Mouse (Mus musculus): ENCODE data around the gene Acvr1b. TPM values are rescaled to one million over a fixed set of nuclear protein-coding genes. Genes with fewer than 3 reads are reported as not detected.

Acvr1b gene
- total RNA-seq, 2 experiments from 2014 or later, result 14.5 to 14.7 TPM

DNA sequence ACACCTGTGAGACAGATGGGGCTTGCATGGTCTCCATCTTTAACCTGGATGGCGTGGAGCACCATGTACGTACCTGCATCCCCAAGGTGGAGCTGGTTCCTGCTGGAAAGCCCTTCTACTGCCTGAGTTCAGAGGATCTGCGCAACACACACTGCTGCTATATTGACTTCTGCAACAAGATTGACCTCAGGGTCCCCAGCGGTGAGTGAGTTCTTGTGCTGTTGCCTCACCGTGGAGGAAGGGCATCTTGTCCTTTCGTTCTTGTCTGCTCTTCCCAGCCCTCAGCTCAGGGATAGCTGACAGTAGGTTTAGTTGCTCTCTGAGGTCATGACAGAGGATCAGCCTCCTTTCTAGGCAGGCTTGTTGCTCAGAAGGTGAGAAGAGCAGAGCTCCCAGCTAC lies 20.1 kb downstream of the Acvr1b start:
- no peak for DNase-seq
- intact Hi-C loops (cut with DNase I), result no loop called here

DNA sequence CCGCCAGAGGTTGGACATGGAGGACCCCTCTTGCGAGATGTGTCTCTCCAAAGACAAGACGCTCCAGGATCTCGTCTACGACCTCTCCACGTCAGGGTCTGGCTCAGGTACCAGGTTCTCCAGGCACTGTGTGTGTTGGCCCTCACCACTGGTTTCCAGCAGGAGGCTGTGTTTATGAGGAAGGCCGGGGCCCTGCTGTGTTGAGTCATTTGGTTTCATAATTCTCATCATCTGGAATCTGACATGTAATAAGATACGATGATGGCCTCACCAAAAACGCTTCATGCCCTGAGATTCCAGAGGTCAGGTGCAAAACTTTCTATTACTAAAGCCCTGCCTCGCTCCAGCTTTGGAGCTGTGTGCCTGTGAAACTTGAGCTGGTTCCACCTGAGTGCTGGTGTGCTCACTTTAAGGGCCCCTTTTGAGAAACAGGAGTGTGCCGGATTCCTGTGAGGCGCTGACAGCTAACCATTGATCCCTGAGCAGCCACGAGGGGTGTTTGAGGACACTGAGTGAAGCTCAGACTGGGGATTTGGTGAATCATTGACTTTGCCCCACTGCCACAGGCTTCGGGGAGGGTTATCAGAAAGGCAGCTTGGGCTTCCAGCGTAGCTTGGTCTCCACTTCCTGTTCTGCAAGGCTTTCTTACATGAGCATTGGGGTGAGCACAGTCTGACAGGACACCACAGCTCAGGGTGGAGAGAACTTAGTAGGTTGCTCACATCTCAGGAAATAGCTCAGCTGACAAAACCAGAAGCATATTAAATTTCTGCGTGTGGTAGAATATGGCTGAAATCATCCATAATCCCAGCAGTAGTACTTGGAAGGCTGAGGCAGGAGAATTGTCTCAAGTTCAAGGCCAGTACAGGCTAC lies 21.3 kb downstream of the Acvr1b start:
- intact Hi-C loops (cut with DNase I), result loop anchor here (5.0 kb wide), 2 partner anchors 83 to 148 kb away; partner anchors contain the start of gene Gm47841
- DNase-seq, result no peak

DNA sequence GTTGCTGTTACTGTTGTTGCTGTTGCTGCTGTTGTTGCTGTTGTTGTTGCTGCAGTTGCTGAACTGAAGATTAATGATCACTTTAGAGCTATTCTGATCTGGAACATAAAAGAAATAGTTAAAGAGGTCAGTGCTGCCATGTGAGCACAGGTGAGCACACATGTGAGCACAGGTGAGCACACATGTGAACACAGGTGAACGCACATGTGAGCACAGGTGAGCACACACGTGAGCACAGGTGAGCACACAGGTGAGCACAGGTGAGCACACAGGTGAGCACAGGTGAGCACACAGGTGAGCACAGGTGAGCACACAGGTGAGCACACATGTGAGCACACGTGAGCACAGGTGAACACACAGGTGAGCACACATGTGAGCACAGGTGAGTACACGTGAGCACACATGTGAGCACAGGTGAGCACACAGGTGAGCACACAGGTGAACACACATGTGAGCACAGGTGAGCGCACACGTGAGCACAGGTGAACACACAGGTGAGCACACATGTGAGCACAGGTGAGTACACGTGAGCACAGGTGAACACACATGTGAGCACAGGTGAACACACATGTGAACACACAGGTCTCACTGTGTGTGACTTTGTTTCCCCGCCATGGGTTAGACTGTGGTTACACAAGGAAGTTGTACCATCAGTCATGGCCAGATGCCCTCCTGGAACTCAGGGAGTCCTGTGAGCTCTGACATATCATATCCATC lies 22.4 kb downstream of the Acvr1b start:
- DNase-seq, result no peak
- intact Hi-C loops (cut with DNase I), result loop anchor here (5.0 kb wide), 2 partner anchors 84 to 149 kb away; partner anchors contain the start of gene Gm47841

DNA sequence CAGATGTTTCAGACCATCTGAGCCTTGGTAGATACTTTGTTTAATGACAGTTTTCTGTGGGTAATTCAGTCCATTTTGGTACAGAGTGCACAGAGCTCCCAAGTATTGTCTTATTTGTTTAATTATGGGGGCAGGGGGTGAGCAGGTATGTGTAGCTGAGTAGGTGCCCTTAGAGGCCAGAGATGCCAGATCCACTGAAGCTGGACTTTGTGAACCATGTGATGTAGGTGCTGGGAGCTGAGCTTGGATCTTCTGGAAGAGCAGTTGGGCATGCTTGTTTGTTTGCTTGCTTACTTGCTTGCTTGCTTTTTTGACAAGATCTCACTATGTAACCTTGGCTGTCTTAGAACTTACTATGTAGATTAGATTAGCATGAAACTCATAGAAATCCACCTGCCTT lies 23.1 kb downstream of the Acvr1b start:
- no peak for DNase-seq
- intact Hi-C loops (cut with DNase I), result loop anchor here (5.0 kb wide), 2 partner anchors 85 to 150 kb away; partner anchors contain the start of gene Gm47841

DNA sequence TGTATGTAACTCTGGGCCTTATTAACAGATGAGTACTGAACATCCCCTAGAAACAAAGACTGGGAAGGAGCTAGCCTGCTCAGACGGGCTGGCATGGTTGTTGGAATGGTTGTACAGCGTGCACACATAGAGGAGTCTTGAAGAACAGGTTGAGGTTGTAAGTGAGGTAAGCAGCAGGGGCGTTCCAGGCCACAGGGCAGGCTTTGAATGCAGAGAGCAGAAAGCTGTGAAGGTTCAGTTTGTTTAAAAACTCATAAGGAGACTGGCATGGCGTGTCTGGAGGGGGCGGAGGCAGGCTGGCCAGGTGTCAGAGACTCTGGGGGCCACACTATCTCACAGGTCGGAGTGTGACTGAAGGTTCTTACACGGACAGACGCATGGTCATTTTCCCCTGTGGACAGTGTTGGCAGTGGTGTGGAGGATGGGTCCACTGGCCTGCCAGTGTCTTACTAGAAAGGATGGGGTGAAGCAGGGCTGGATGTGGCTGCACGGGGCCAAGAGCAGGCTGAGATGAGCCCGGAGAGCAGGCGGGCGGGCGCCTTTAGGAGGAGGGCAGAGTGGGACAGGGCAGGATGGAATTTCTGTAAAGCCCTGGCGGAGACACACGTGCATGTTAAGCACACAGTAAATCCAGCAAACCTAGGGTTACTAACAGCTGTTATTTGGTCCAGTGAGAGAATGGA lies 23.8 kb downstream of the Acvr1b start:
- DNase-seq, result no peak
- intact Hi-C loops (cut with DNase I), result loop anchor here (2.0 to 5.0 kb wide), 3 partner anchors 51 to 150 kb away; partner anchors contain the start of gene Gm47841

DNA sequence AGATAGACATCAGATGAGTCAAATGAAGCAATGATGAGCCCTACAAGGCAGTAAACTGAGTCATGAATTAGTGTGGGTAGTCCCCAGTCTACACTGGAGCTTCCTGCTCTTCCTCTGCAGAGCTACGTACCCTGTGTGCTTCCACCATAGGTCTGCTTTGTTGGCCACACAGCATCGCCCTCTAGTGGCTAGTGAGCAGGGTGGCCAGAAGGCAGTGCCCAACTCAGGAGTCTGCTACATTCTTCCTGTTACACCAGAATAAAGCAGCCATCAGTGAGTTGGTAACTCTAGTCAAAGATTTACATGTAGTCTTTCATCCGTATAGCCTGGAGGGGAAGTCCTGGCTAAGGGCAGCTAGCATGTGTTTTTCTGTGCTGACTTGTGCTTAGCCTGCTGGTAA lies 24.4 kb downstream of the Acvr1b start:
- peak; percentile 73 to 81 for DNase-seq
- intact Hi-C loops (cut with DNase I), result loop anchor here (2.0 to 5.0 kb wide), 3 partner anchors 51 to 151 kb away; partner anchors contain the start of gene Gm47841

DNA sequence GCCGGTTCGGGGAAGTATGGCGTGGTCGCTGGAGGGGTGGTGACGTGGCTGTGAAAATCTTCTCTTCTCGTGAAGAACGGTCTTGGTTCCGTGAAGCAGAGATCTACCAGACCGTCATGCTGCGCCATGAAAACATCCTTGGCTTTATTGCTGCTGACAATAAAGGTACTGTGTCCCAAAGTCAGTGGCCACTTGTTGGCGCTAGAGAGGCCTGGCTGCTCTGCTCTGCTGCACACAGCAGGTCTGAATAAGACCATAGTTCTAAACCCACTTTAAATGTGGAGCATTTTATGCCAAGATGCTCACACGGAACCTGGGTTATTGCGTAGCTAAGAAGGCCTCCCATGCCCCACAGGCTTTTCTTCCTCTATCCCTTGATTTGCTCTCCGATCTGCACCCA lies 25.0 kb downstream of the Acvr1b start:
- DNase-seq, result no peak
- intact Hi-C loops (cut with DNase I), result loop anchor here (2.0 to 5.0 kb wide), 3 partner anchors 52 to 152 kb away; partner anchors contain the start of gene Gm47841

DNA sequence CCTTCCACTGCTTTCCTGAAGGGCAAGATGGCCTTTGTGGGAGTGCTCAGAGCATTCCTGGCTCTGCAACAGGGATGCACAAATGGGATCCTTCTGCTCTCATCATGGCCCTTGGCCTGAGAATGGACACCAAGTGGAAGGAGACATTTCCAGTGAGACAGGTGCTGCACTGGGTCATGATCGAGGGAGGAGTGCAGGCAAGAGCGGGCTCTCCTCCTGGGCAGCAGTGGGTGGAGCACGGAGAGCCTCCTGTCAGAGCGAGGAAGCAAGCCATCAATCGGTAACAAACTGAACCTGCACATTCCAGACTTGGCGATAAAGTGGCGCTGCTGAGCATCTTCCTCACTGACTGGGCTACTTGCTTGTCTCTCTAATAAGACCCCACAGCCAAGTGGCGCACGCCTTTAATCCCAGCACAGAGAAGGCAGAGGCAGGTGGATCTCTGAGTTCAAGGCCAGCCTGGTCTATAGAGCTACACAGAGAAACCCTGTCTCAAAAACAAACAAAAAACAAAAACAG lies 27.0 kb downstream of the Acvr1b start:
- intact Hi-C loops (cut with DNase I), result no loop called here

DNA sequence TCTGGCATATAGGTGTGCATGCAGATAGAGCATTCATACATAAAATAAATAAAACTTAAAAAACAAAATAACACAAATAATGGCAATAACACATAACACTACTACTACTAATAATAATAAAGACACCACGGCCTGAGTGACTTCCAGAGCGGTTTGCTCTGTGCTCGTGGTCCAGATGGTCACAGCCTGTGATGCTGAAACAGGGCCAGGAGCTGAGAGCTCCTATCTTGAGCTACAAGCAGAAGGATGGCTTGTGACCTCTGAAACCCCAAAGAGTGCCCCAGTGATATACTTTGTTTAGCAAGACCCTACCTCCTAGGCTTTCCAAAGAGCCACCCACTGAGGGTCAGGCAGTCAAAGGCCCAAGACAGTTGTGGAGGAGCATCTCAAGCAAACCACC lies 27.5 kb downstream of the Acvr1b start:
- intact Hi-C loops (cut with DNase I), result no loop called here
- DNase-seq, result peak in 1 of 2 experiments; percentile 36

More for the DNA sequence above, 27.0 kb downstream of the Acvr1b start:
- no peak for DNase-seq

DNA sequence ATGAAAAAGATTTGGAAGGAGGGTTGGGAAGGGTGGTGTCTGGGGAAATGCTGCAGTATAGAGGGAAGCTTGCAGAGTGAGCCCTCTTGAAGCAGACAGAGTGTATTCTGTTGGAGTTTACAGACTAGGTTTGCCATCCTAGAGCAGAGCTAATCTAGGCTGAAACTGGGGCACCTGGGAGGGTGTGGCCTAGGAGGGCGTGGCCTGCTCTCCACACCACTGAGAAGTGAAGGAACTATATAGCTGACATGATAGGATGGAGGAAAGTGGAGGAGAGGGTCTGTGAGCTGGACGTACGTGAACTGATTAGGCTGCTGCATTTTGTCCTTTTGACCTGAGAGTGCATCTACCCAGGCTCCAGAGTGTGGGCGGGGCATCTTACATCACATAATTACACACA lies 29.8 kb downstream of the Acvr1b start:
- no peak for DNase-seq
- intact Hi-C loops (cut with DNase I), result no loop called here

DNA sequence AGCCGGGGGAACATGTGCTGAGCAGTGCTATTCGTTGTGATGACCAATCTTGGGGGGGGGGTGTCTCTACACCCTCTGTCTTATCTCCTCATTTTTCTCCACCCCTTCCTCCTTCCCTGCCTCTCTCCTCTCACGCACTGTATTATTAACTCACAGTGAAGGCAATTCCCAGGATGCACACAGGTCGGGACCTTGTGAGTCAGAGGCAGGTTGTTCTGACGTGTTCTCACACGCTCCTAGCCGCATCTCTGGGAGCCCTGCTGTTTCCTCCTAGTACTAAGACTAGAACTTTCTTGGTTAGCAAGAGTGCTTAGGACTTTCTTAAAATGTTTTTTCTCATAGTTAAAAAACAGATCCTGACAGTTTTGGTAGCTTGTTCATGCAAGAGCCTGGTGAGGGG lies 30.9 kb downstream of the Acvr1b start:
- no peak for DNase-seq
- intact Hi-C loops (cut with DNase I), result no loop called here

DNA sequence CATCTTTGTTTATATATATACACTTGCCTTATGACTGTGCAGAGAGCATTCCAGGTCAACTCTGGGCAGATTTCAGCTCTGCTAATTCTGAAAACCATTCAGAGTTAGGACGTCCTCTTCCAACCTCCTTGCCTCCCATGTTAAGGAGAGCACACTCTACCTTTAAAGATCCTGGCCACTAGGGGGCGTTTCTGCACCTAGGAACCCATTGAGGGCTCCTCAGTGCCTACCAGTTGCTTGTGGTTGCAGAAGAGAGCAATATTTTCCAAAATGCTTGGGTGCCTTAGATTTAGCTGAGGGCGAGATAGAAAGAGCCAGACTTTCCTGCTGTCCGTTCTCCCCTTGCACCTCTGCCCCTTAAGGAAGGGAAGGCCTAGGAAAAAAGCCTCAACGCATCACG lies 36.4 kb downstream of the Acvr1b start:
- intact Hi-C loops (cut with DNase I), result no loop called here
- DNase-seq, result peak; percentile 60 to 73

DNA sequence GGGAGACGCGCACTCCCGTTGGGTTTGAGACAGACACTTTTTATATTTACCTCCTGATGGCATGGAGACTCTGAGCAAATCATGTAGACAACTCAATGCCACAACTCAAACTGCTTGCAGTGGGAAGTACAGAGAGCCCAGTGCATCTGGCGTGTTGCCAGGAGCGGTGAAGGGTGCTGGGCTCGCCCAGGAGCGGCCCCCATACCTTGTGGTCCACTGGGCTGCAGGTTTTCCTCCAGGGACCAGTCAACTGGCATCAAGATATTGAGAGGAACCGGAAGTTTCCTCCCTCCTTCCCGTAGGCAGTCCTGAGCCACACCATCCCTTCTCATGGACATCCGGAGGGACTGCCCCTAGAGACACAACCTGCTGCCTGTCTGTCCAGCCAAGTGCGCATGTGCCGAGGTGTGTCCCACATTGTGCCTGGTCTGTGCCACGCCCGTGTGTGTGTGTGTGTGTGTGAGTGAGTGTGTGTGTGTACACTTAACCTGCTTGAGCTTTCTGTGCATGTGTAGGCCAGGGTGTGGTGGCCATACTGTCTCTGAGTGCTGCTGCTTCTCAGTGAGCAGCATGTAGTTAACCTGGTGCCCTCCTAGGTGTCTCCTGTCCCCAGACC lies 37.2 kb downstream of the Acvr1b start:
- DNase-seq, result no peak
- intact Hi-C loops (cut with DNase I), result no loop called here

DNA sequence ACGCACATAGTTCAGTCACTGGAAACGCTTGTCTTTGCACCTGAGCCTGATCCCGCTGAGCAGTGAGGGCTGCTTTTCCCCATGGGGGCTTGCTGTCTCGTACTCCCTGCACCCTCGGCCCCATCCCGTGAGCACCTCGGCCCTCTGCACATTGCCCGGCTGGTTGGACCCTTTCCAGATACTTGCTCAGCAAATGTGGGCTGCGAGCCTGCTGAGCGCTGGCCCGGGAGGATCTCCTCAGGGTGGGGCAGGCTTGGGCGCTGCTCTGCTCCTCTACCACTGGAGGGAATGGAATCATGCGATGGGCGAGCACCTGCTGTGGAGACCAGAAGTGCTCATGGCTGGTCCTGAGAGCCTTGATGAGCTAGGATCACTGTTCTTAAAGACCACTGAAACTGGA lies 38.6 kb downstream of the Acvr1b start:
- intact Hi-C loops (cut with DNase I), result no loop called here
- DNase-seq, result peak; percentile 63 to 69

DNA sequence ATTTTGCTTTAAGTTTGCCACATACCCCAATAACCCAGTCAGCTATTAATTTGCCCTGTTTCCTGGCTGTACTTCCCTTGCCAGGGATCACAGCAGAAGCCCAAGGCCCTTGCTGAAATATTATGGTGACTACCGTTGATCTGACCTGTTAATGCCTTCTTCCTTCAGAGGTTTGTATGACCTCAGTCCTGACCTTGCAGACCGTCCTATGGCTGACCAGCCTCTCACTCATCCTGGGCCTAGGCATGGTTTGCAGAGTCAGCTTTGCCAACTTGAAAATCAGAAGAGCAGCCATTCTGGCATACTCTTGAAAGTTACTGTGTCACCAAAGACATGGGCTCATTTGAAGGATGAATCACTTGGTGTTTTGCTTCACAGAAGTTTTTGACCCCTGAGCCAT lies 41.3 kb downstream of the Acvr1b start:
- intact Hi-C loops (cut with DNase I), result no loop called here
- DNase-seq, result no peak

DNA sequence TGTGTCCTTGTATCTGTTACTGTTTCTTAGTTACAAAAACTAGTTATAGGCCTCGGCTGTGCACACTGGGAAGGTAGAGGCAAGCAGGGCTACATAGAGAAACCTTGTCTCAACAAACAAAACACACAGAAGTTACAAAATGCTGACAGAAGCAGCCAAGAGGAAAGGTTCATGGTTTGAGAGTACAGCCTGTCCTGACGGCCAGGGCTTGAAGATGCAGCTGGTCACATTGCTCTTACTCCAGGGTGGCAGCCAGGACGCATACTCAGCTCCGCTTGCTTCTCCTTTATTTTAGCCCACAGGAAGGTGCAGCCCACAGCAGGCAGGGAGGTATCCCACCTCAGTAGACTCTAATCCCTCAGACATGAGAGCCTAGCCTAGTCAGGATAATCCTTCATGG lies 42.2 kb downstream of the Acvr1b start:
- no peak for DNase-seq
- intact Hi-C loops (cut with DNase I), result no loop called here

DNA sequence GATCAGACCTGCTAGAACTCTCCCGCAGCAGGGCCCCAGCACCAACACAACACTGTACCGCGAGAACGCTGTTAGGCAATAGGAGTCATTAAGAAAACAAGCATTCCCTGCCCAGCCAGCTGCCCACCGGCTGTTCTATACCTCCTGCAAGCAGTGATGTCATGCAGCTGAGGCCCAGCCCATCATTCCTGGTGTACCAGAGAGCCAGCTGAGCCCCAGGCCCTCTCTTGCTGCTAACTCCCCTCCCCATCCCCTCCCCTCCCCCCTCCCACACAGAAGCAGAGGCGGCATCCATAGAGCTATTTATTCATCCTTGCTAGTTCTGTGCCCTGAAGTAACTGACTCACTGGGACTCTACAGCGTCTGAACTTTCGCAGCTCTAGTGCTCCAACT lies 47.0 kb downstream of the Acvr1b start:
- intact Hi-C loops (cut with DNase I), result loop anchor here (1.0 to 5.0 kb wide), 3 partner anchors 16 to 96 kb away; partner anchors contain the start of gene Atg101
- DNase-seq, result no peak

DNA sequence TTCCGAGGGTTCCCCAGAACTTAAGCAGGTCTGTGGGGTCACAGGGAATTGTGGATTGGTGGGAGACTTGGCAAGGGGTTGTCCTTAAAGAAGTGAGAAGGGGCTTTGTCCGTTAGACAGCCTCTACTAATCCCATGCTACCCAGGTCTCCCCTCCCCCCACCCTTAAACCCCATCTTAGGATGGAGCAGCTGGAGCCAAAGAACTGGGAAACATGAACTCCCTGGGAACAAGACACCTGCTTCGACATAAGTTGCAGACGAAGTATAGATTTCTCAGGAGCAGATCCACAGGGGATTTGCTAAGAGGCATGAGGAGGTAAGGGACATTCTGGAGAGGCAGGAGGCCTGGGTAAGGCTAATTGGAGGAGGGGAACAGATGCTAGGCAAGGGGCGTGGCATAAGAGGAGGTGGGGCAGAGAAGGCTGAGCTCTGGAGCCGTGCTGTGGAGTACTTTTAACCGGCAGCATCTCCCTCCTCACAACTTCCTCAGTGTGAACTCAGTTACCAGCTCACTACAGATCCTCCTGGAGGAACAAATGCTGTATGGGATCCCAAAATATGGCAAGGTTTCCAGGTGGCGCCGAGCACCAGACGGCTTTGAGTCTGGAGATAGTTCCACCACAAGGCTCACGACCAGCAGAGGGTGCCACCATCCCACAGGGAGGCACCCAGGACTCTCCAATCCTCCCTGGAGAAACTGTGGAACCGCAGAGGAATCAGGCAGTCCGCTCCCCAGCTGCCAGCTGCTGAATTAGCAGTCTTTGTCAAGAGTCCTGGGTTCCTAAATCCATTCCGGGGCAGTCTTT lies 47.6 kb downstream of the Acvr1b start:
- intact Hi-C loops (cut with DNase I), result loop anchor here (1.0 to 5.0 kb wide), 4 partner anchors 12 to 96 kb away; partner anchors contain the start of gene Atg101
- peak; percentile 90 to 94 for DNase-seq

DNA sequence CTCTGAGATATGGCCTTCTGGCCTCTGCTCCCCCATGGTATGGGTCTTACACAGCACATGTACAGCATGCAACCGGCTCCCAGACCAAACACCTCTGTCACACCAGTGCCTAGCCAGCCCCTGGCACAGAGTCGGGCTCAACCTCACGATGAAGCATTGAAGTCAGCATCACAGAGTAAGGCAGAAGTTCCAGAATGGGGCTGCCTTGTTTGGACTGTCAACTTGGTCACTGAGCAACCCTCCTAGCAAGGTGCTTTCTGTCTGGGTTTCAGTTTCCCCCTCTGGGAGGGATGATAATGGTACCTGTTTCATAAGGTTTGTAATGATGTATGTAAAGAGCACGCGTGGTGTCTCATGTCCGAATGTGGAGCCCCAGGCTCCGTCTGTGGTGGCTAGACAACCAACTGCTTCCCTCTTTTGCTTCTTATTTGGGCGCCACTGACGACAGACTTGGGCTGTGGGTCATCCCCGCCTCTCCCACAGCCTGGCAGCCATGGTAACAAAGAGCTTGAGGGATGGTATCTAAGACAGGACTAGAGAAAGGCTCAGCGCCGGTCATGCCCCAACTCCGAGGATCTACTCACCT lies 49.1 kb downstream of the Acvr1b start:
- DNase-seq, result no peak
- intact Hi-C loops (cut with DNase I), result loop anchor here (1.0 to 5.0 kb wide), 3 partner anchors 10 to 94 kb away; partner anchors contain the start of gene Atg101
